8 mouse cellular contexts compared by ENCODE assay signal in the genomic region with DNA sequence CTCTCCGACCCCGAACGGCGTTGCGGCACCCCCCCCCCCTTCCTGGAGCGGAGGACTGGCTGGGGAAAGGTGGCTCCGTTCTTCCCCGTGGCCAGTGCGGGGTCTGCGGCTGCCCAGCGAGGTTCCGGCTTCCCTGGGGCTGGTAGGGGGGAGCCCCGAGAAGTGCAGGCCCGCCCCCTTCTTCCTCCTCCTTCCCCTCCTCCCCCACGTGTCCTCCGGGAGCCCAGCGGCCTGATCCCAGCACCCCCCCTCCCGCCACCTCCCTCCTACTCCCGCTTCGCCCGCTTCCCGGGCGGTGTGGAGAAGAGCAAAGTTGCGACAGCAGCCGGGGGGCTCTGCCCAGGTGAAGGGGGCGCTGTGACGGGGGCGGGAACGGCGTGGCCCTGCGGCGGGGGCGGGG. TPM values are rescaled to one million over a fixed set of nuclear protein-coding genes. Genes with fewer than 3 reads are reported as not detected.
DNase-seq lines count a peak whose midpoint lies in the region; ATAC-seq and TF ChIP-seq lines count a peak whose summit lies in the region.

A gene (plus strand): TSS at position 218 of the 400 bp plus-strand sequence.

- H3K27me3 ChIP-seq in G1E (ENCODE audit: insufficient read depth, low read length) = peaks cover 54% of the 10 kb centered on the region
- H3K27me3 ChIP-seq in forebrain, embryonic 13.5 days = no peaks in the 10 kb centered on the region
- no peaks in the 10 kb centered on the region for H3K27me3 ChIP-seq in lung, postnatal 0 days (replicated peaks; ENCODE audit: insufficient read depth, low read length)

- TF ChIP-seq CTCF in G1E (IDR thresholded peaks at IDR 0.05; ENCODE audit: low read depth, low read length) = no peak
- no peak for TF ChIP-seq CTCF in lung, postnatal 0 days (IDR thresholded peaks at IDR 0.05)

- no peak for TF ChIP-seq EP300 in lung, postnatal 0 days (IDR thresholded peaks at IDR 0.05)

- no peak within 1 kb of the TSS for H3K27ac ChIP-seq in forebrain, embryonic 13.5 days
- H3K27ac ChIP-seq in lung, postnatal 0 days (ENCODE audit: low read length) = peak within 1 kb of the TSS; percentile 43; the same call in 1 of the 2 replicates

- H3K9me3 ChIP-seq in G1E (replicated peaks) = no peaks in the 10 kb centered on the region
- H3K9me3 ChIP-seq in forebrain, embryonic 13.5 days (replicated peaks) = no peaks in the 10 kb centered on the region
- H3K9me3 ChIP-seq in lung, postnatal 0 days (ENCODE audit: low read length) = no peaks in the 10 kb centered on the region

- H3K4me1 ChIP-seq in G1E (ENCODE audit: insufficient read depth, low read depth, low read length) = peaks cover 34% of the 10 kb centered on the region
- H3K4me1 ChIP-seq in forebrain, embryonic 13.5 days = peaks cover 12% of the 10 kb centered on the region; the same call in 1 of the 2 replicates
- no peaks in the 10 kb centered on the region for H3K4me1 ChIP-seq in lung, postnatal 0 days (ENCODE audit: insufficient read depth, low read depth, low read length)

- peak within 1 kb of the TSS; percentile 72 for H3K4me2 ChIP-seq in forebrain, embryonic 13.5 days
- H3K4me2 ChIP-seq in lung, postnatal 0 days (replicated peaks; ENCODE audit: low read depth, low read length) = peak within 1 kb of the TSS; percentile 72

- no peak for ATAC-seq in G1E (ENCODE audit: extremely low read depth, insufficient number of reproducible peaks, low FRiP score, poor library complexity, severe bottlenecking)
- no peak for ATAC-seq in forebrain, embryonic 13.5 days
- ATAC-seq in lung, postnatal 0 days = peak; percentile 25
- no peak for ATAC-seq in monocyte, adult 5-6 weeks (replicated peaks; ENCODE audit: insufficient number of reproducible peaks, low FRiP score, low TSS enrichment, poor library complexity, severe bottlenecking)

- 42% methylated on average over 2 of the region's 33 CpGs for WGBS in forebrain, embryonic 13.5 days
- 9% methylated on average over 4 of the region's 33 CpGs for WGBS in lung, postnatal 0 days

- peak within 1 kb of the TSS; percentile 62 for H3K9ac ChIP-seq in forebrain, embryonic 13.5 days
- 0 out of 2 replicates have a peak within 1 kb of the TSS, but pooled peaks have one; percentile 26 for H3K9ac ChIP-seq in lung, postnatal 0 days (replicated peaks; ENCODE audit: low read depth)

- H3K4me3 ChIP-seq in G1E (ENCODE audit: low read depth, low read length) = peak within 1 kb of the TSS; percentile 66; the same call in 1 of the 2 replicates
- H3K4me3 ChIP-seq in forebrain, embryonic 13.5 days = peak within 1 kb of the TSS; percentile 49
- H3K4me3 ChIP-seq in lung, postnatal 0 days (ENCODE audit: low read depth, low read length) = peak within 1 kb of the TSS; percentile 52

- H3K36me3 ChIP-seq in G1E (replicated peaks) = no peaks in the 10 kb centered on the region
- no peaks in the 10 kb centered on the region for H3K36me3 ChIP-seq in forebrain, embryonic 13.5 days (ENCODE audit: poor library complexity, severe bottlenecking)
- H3K36me3 ChIP-seq in lung, postnatal 0 days (ENCODE audit: insufficient read depth, low read length) = no peaks in the 10 kb centered on the region

- DNase-seq in G1E (ENCODE audit: low spot score) = no peak
- peak; percentile 68 to 77 for DNase-seq in adrenal gland, postnatal 36 days
- peak; percentile 59 for DNase-seq in heart, postnatal 4 days
- peak; percentile 8 for DNase-seq in layer of hippocampus, adult 9-11 months
- peak; percentile 56 for DNase-seq in lung, postnatal 0 days (ENCODE audit: low spot score)
- peak; percentile 60 for DNase-seq in retina, postnatal 1 day

RNA-seq across cellular contexts. Expression of the gene that starts here (rescaled TPM):
- total RNA-seq in G1E (2014; fragmentation: Nextera tagmentation) = 5.6 and 12.2 TPM in 2 replicates
- 2.4 and 6.0 TPM in 2 replicates for total RNA-seq in G1E (2017)
- polyA plus RNA-seq in G1E (2012) = 1.7 and 3.0 TPM in 2 replicates
- total RNA-seq in adrenal gland, postnatal 36 days (2021) = 10 to 100 TPM in 1 of 2 experiments, 1 to 10 TPM in 1; 9.8 to 11.2 TPM
- 6.5 and 6.6 TPM in 2 replicates for polyA plus RNA-seq in forebrain, embryonic 13.5 days (2015; fragmentation: Nextera tagmentation; extraction: Ambion mirVana)
- total RNA-seq in heart, postnatal 4 days (2021) = 10 to 100 TPM; 10.2 to 11.4 TPM
- 3.1 and 3.7 TPM in 2 replicates for polyA plus RNA-seq in lung, postnatal 0 days (2015; fragmentation: Nextera tagmentation; extraction: Ambion mirVana)
- total RNA-seq in monocyte, adult 5-6 weeks (2017) = 2.1 to 13.5 TPM (median 4.3 TPM) in 3 replicates
